Mouse (Mus musculus) cerebellum, adult 18-20 months (tissue): ENCODE results near the gene Pcgf5.

Experiments used
- DNase-seq, 2 experiments: peaks; one replicate each; pipeline ENCODE4 v3.0.0; 2021

Pcgf5 gene

GRCm38 (mm10) chr19:36348161-36348800, at the start of gene Pcgf5:
Gene Pcgf5, plus strand, starts transcription at chr19:36348309.
- DNase-seq, result peak; percentile 82 to 89

GRCm38 (mm10) chr19:36305542-36305941, 42.6 kb upstream of the Pcgf5 start:
- DNase-seq, result no peak

GRCm38 (mm10) chr19:36314010-36314409, 34.1 kb upstream of the Pcgf5 start:
- no peak for DNase-seq

- DNase-seq, result no peak
Measured at GRCm38 (mm10) chr19:36319735-36320134, 28.4 kb upstream of the Pcgf5 start.

- DNase-seq, result no peak
Measured at GRCm38 (mm10) chr19:36321066-36321465, 27.0 kb upstream of the Pcgf5 start.

- DNase-seq, result no peak
Measured at GRCm38 (mm10) chr19:36323326-36323725, 24.8 kb upstream of the Pcgf5 start.

- DNase-seq, result no peak
Measured at GRCm38 (mm10) chr19:36328678-36329077, 19.4 kb upstream of the Pcgf5 start.

- DNase-seq, result peak; percentile 38 to 40
Measured at GRCm38 (mm10) chr19:36347376-36347775, 733 bp upstream of the Pcgf5 start.

GRCm38 (mm10) chr19:36347831-36348160, 313 bp upstream of the Pcgf5 start:
- DNase-seq, result no peak

- DNase-seq, result peak; percentile 77 to 82
Measured at GRCm38 (mm10) chr19:36348801-36349486, 835 bp downstream of the Pcgf5 start.

- DNase-seq, result no peak
Measured at GRCm38 (mm10) chr19:36349487-36349955, 1.4 kb downstream of the Pcgf5 start.

- peak in 1 of 2 experiments; percentile 12 for DNase-seq
Measured at GRCm38 (mm10) chr19:36350181-36350580, 2.1 kb downstream of the Pcgf5 start.

- DNase-seq, result no peak
Measured at GRCm38 (mm10) chr19:36350870-36351269, 2.8 kb downstream of the Pcgf5 start.

GRCm38 (mm10) chr19:36362541-36362940, 14.4 kb downstream of the Pcgf5 start:
- DNase-seq, result no peak

- no peak for DNase-seq
Measured at GRCm38 (mm10) chr19:36364757-36365156, 16.6 kb downstream of the Pcgf5 start.

- DNase-seq, result no peak
Measured at GRCm38 (mm10) chr19:36371478-36371877, 23.4 kb downstream of the Pcgf5 start.

- no peak for DNase-seq
Measured at GRCm38 (mm10) chr19:36373056-36373621, 25.0 kb downstream of the Pcgf5 start.

GRCm38 (mm10) chr19:36375200-36375783, 27.2 kb downstream of the Pcgf5 start:
- no peak for DNase-seq

- DNase-seq, result no peak
Measured at GRCm38 (mm10) chr19:36377729-36378128, 29.6 kb downstream of the Pcgf5 start.

- no peak for DNase-seq
Measured at GRCm38 (mm10) chr19:36378511-36379232, 30.6 kb downstream of the Pcgf5 start.

- no peak for DNase-seq
Measured at GRCm38 (mm10) chr19:36382901-36383300, 34.8 kb downstream of the Pcgf5 start.

- DNase-seq, result no peak
Measured at GRCm38 (mm10) chr19:36383977-36384376, 35.9 kb downstream of the Pcgf5 start.

- DNase-seq, result no peak
Measured at GRCm38 (mm10) chr19:36384426-36384825, 36.3 kb downstream of the Pcgf5 start.
